ENCODE assay signal across 8 mouse cellular contexts in genomic region chr11:52281568-52282328, GRCm38 (mm10). TPM values are rescaled to one million over a fixed set of nuclear protein-coding genes. Genes with fewer than 3 reads are reported as not detected.
DNase-seq lines count a peak whose midpoint lies in the region; ATAC-seq lines count a peak whose summit lies in the region.
"Had no signal": no experiment of that assay in that cellular context is flagged by ENCODE, and none has a peak within 500 bp of the region (broad histone marks: within the 10 kb centered on the region; RNA-seq: fewer than 3 reads in every experiment).

No protein-coding gene starts in this region.

- no peak overlapping the region for H3K9ac ChIP-seq in neural tube, embryonic 11.5 days (ENCODE audit: low read length)
- H3K9ac ChIP-seq in forebrain, embryonic 16.5 days (replicated peaks; ENCODE audit: low read depth, low read length) = no peak overlapping the region
- no peak overlapping the region for H3K9ac ChIP-seq in liver, embryonic 13.5 days

- H3K4me1 ChIP-seq in neural tube, embryonic 11.5 days (ENCODE audit: control insufficient read depth, insufficient read depth, low read length) = peaks cover 12% of the 10 kb centered on the region
- H3K4me1 ChIP-seq in forebrain, embryonic 16.5 days (replicated peaks; ENCODE audit: control insufficient read depth, insufficient read depth, low read length) = peaks cover 24% of the 10 kb centered on the region
- H3K4me1 ChIP-seq in liver, embryonic 13.5 days (replicated peaks) = peaks cover 20% of the 10 kb centered on the region

- peak overlapping the region; percentile 58 for H3K4me3 ChIP-seq in neural tube, embryonic 11.5 days (ENCODE audit: low read depth, low read length)
- peak overlapping the region; percentile 71 for H3K4me3 ChIP-seq in forebrain, embryonic 16.5 days (replicated peaks; ENCODE audit: low read length)
- 0 out of 2 replicates have a peak overlapping the region, but pooled peaks have one; percentile 62 for H3K4me3 ChIP-seq in liver, embryonic 13.5 days (replicated peaks)

- no peak overlapping the region for H3K27ac ChIP-seq in neural tube, embryonic 11.5 days (ENCODE audit: low read depth, low read length)
- H3K27ac ChIP-seq in forebrain, embryonic 16.5 days (ENCODE audit: low read length) = no peak overlapping the region
- no peak overlapping the region for H3K27ac ChIP-seq in liver, embryonic 13.5 days

- DNase-seq in neural tube, embryonic 11.5 days (ENCODE audit: low spot score) = peak; percentile 9
- DNase-seq in neural tube, embryonic 10.5 days (ENCODE audit: extremely low spot score, low spot score) = no peak
- DNase-seq in liver, embryonic 13.5 days = no peak
- DNase-seq in thymus, postnatal 25 days = peak; percentile 66
- DNase-seq in layer of hippocampus, adult 8-10 months (ENCODE audit: low spot score in 2 of 2) = no peak
- DNase-seq in spleen, postnatal 14 days (ENCODE audit: low spot score in 2 of 2) = no peak
- DNase-seq: kidney, adult 11 months had no signal

- H3K4me2 ChIP-seq in neural tube, embryonic 11.5 days (ENCODE audit: low read depth) = peak overlapping the region; percentile 95
- H3K4me2 ChIP-seq in forebrain, embryonic 16.5 days (ENCODE audit: low read length) = peak overlapping the region; percentile 91
- peak overlapping the region; percentile 81; the same call in 1 of the 2 replicates for H3K4me2 ChIP-seq in liver, embryonic 13.5 days

- ATAC-seq in neural tube, embryonic 11.5 days (ENCODE audit: insufficient read depth, low FRiP score, low TSS enrichment) = no peak
- ATAC-seq in forebrain, embryonic 16.5 days = no peak
- ATAC-seq in liver, embryonic 13.5 days (ENCODE audit: low read depth) = no peak

- no peaks in the 10 kb centered on the region for H3K9me3 ChIP-seq in neural tube, embryonic 11.5 days (ENCODE audit: control insufficient read depth, low read length)
- no peaks in the 10 kb centered on the region for H3K9me3 ChIP-seq in forebrain, embryonic 16.5 days (ENCODE audit: control insufficient read depth, low read length)
- no peaks in the 10 kb centered on the region for H3K9me3 ChIP-seq in liver, embryonic 13.5 days (replicated peaks)

- peaks cover 20% of the 10 kb centered on the region for H3K27me3 ChIP-seq in neural tube, embryonic 11.5 days (ENCODE audit: control insufficient read depth, insufficient read depth, low read length)
- peaks cover 13% of the 10 kb centered on the region for H3K27me3 ChIP-seq in forebrain, embryonic 16.5 days (replicated peaks; ENCODE audit: control insufficient read depth, insufficient read depth, low read length)
- peaks cover 79% of the 10 kb centered on the region for H3K27me3 ChIP-seq in liver, embryonic 13.5 days

- 72% methylated on average over 19 of the region's 19 CpGs for WGBS in neural tube, embryonic 11.5 days
- 66% methylated on average over 19 of the region's 19 CpGs for WGBS in forebrain, embryonic 16.5 days
- 46% methylated on average over 19 of the region's 19 CpGs for WGBS in liver, embryonic 13.5 days (ENCODE audit: insufficient replicate concordance)

- no peaks in the 10 kb centered on the region for H3K36me3 ChIP-seq in neural tube, embryonic 11.5 days (ENCODE audit: control insufficient read depth, insufficient read depth, low read length)
- no peaks in the 10 kb centered on the region for H3K36me3 ChIP-seq in forebrain, embryonic 16.5 days (ENCODE audit: control insufficient read depth, insufficient read depth)
- H3K36me3 ChIP-seq in liver, embryonic 13.5 days = no peaks in the 10 kb centered on the region; the same call in 1 of the 2 replicates

RNA-seq across cellular contexts. Expression of gene Tcf7, which starts 1.1 kb away (rescaled TPM):
- polyA plus RNA-seq in neural tube, embryonic 11.5 days (2014; fragmentation: Nextera tagmentation; extraction: Ambion mirVana) = 10.6 and 12.7 TPM in 2 replicates
- 2.7 and 4.8 TPM in 2 replicates for polyA plus RNA-seq in forebrain, embryonic 16.5 days (2015; fragmentation: Nextera tagmentation; extraction: Ambion mirVana)
- 1.9 and 2.0 TPM in 2 replicates for polyA plus RNA-seq in liver, embryonic 13.5 days (2015; fragmentation: Nextera tagmentation; extraction: Ambion mirVana)
- total RNA-seq in layer of hippocampus, adult 8-10 months (2022) = 1 to 10 TPM; 2.9 to 3.6 (median 3.2) TPM

RNA-seq across cellular contexts. Expression of gene Skp1a, which starts 50.0 kb away (rescaled TPM):
- 915 and 972 TPM in 2 replicates for polyA plus RNA-seq in neural tube, embryonic 11.5 days (2014; fragmentation: Nextera tagmentation; extraction: Ambion mirVana)
- 1,143 and 1,208 TPM in 2 replicates for polyA plus RNA-seq in forebrain, embryonic 16.5 days (2015; fragmentation: Nextera tagmentation; extraction: Ambion mirVana)
- 377 and 461 TPM in 2 replicates for polyA plus RNA-seq in liver, embryonic 13.5 days (2015; fragmentation: Nextera tagmentation; extraction: Ambion mirVana)
- 100 to 1,000 TPM; 433 to 496 (median 439) TPM for total RNA-seq in layer of hippocampus, adult 8-10 months (2022)

Comparison
In these comparisons a context has a peak if more than half of its experiments do, and no peak if none do; other contexts are left out.
1. DNase-seq: peak in neural tube, embryonic 11.5 days (single experiment) and thymus, postnatal 25 days (single experiment); none in neural tube, embryonic 10.5 days (single experiment), liver, embryonic 13.5 days (single experiment), layer of hippocampus, adult 8-10 months (0 of 2) and spleen, postnatal 14 days (0 of 2).
2. Peak in every context shown above with its lines, with median percentiles within 50 percentile points of each other: H3K4me2 ChIP-seq and H3K4me3 ChIP-seq.